Mouse (Mus musculus) liver, embryonic 16.5 days (tissue): ENCODE data around the gene Alox12b. TPM values are rescaled to one million over a fixed set of nuclear protein-coding genes. Genes with fewer than 3 reads are reported as not detected.
A peak's percentile ranks its signal among the peaks of the same experiment; 100 is the strongest.

ENCODE experiments used
- ATAC-seq: fragments of 200-750 bp; cut with Nextera tagmentation; 2 replicates; pipeline ENCODE4 v1.8.0; 2017; ENCODE audit warnings: low read depth, mild to moderate bottlenecking, moderate number of reproducible peaks, moderate library complexity
- H3K27ac ChIP-seq: fragments of 300-500 bp; sonication (generic); 2 replicates; pipeline ENCODE4 v1.5.1; 2014; ENCODE audit warnings: mild to moderate bottlenecking, low read length
- H3K27me3 ChIP-seq: fragments of 300-500 bp; sonication (generic); 2 replicates; pipeline ENCODE4 v1.6.1; 2014; ENCODE audit warnings: low read depth, low read length, mixed read lengths; ENCODE audit not compliant: control insufficient read depth, insufficient read depth
- H3K36me3 ChIP-seq: fragments of 300-500 bp; sonication (generic); 2 replicates; pipeline ENCODE4 v1.6.1; 2014; ENCODE audit warnings: mild to moderate bottlenecking; ENCODE audit not compliant: control insufficient read depth, insufficient read depth
- H3K4me1 ChIP-seq: fragments of 300-500 bp; sonication (generic); 2 replicates; pipeline ENCODE4 v1.6.1; 2014; ENCODE audit warnings: low read depth, low read length, mixed read lengths; ENCODE audit not compliant: control insufficient read depth
- H3K4me2 ChIP-seq: fragments of 300-500 bp; sonication (generic); 2 replicates; pipeline ENCODE4 v1.6.1; 2014; ENCODE audit warnings: low read depth, low read length, mixed read lengths
- H3K4me3 ChIP-seq: fragments of 300-500 bp; sonication (generic); 2 replicates; pipeline ENCODE4 v1.5.1; 2014; ENCODE audit warnings: low read depth, mild to moderate bottlenecking, low read length
- H3K9ac ChIP-seq: fragments of 300-500 bp; sonication (generic); 2 replicates; pipeline ENCODE4 v1.6.1; 2014; ENCODE audit warnings: low read depth, low read length
- H3K9me3 ChIP-seq: fragments of 300-500 bp; sonication (generic); replicated peaks from 2 replicates; pipeline ENCODE4 v1.6.1; 2016; ENCODE audit warnings: low read length; ENCODE audit not compliant: control insufficient read depth
- WGBS: fragments of 180-500 bp; shearing (Covaris S2); extraction: QIAGEN DNeasy Blood & Tissue Kit; methylation state at CpG from one replicate; pipeline ENCODE4 v1.1.7; 2014; ENCODE audit not compliant: insufficient replicate concordance; 5-methylcytosine and 5-hydroxymethylcytosine counted together
- polyA plus RNA-seq: library from polyadenylated mRNA; unstranded; fragments of >200 nt; fragmentation: Nextera tagmentation; extraction: Ambion mirVana; gene quantifications from 2 replicates; pipeline ENCODE4 v1.2.1, GENCODE M21; 2015

Gene Alox12b
- polyA plus RNA-seq, 1 experiment from 2014 or later, result not detected

GRCm38 (mm10) chr11:69126706-69127095, 30.1 kb upstream of the Alox12b start:
- WGBS, result 61% methylated on average over 2 of the region's 2 CpGs
- peaks cover 29% of the 10 kb centered on the region for H3K4me1 ChIP-seq
- peak overlapping the region; percentile 90 for H3K4me2 ChIP-seq
- no peak for ATAC-seq
- H3K36me3 ChIP-seq, result no peaks in the 10 kb centered on the region
- no peaks in the 10 kb centered on the region for H3K9me3 ChIP-seq
- peaks cover 14% of the 10 kb centered on the region for H3K27me3 ChIP-seq
- no peak overlapping the region for H3K4me3 ChIP-seq
- H3K9ac ChIP-seq, result no peak overlapping the region
- H3K27ac ChIP-seq, result no peak overlapping the region

- no peak for ATAC-seq
- H3K9ac ChIP-seq, result no peak overlapping the region
- no peak overlapping the region for H3K4me2 ChIP-seq
- no peaks in the 10 kb centered on the region; the same call in none of the 2 replicates for H3K27me3 ChIP-seq
- H3K9me3 ChIP-seq, result no peaks in the 10 kb centered on the region
- H3K27ac ChIP-seq, result no peak overlapping the region
- no peak overlapping the region for H3K4me3 ChIP-seq
- H3K4me1 ChIP-seq, result peaks cover 14% of the 10 kb centered on the region
- 37% methylated on average over 8 of the region's 8 CpGs for WGBS
- H3K36me3 ChIP-seq, result no peaks in the 10 kb centered on the region
Observed at GRCm38 (mm10) chr11:69128426-69129122, 28.2 kb upstream of the Alox12b start.

GRCm38 (mm10) chr11:69133566-69133922, 23.2 kb upstream of the Alox12b start:
- Histone ChIP-seq H3K9me3 (no peaks in the 10 kb centered on the region), H3K4me1 (peaks cover 8% of the 10 kb centered on the region), H3K36me3 (no peaks in the 10 kb centered on the region), H3K4me2 (peak overlapping the region; percentile 68), H3K4me3 (peak overlapping the region; percentile 48), H3K9ac (no peak overlapping the region), H3K27me3 (no peaks in the 10 kb centered on the region; the same call in none of the 2 replicates), H3K27ac (no peak overlapping the region)
- peak; percentile 30; the same call in 1 of the 2 replicates for ATAC-seq
- WGBS, result 38% methylated on average over 5 of the region's 5 CpGs

- 4% methylated on average over 34 of the region's 34 CpGs for WGBS
- Histone ChIP-seq H3K4me3 (peak overlapping the region; percentile 48), H3K4me1 (peaks cover 8% of the 10 kb centered on the region), H3K4me2 (peak overlapping the region; percentile 68), H3K27me3 (no peaks in the 10 kb centered on the region; the same call in 1 of the 2 replicates), H3K9ac (no peak overlapping the region; the same call in 1 of the 2 replicates), H3K36me3 (no peaks in the 10 kb centered on the region), H3K9me3 (no peaks in the 10 kb centered on the region), H3K27ac (no peak overlapping the region)
- ATAC-seq, result peak; percentile 55
Observed at GRCm38 (mm10) chr11:69133923-69134621, 22.7 kb upstream of the Alox12b start.

GRCm38 (mm10) chr11:69134622-69134968, 22.2 kb upstream of the Alox12b start:
- H3K9me3 ChIP-seq, result no peaks in the 10 kb centered on the region
- H3K9ac ChIP-seq, result no peak overlapping the region; the same call in 1 of the 2 replicates
- 44% methylated on average over 8 of the region's 8 CpGs for WGBS
- H3K4me2 ChIP-seq, result peak overlapping the region; percentile 68
- H3K4me3 ChIP-seq, result peak overlapping the region; percentile 48
- H3K36me3 ChIP-seq, result no peaks in the 10 kb centered on the region
- peaks cover 8% of the 10 kb centered on the region for H3K4me1 ChIP-seq
- H3K27me3 ChIP-seq, result no peaks in the 10 kb centered on the region; the same call in 1 of the 2 replicates
- peak; percentile 11; the same call in 1 of the 2 replicates for ATAC-seq
- no peak overlapping the region for H3K27ac ChIP-seq

- no peak overlapping the region for H3K9ac ChIP-seq
- peaks cover 8% of the 10 kb centered on the region for H3K4me1 ChIP-seq
- no peak overlapping the region for H3K4me2 ChIP-seq
- no peak overlapping the region for H3K27ac ChIP-seq
- 62% methylated on average over 6 of the region's 6 CpGs for WGBS
- H3K36me3 ChIP-seq, result no peaks in the 10 kb centered on the region
- H3K27me3 ChIP-seq, result no peaks in the 10 kb centered on the region; the same call in 1 of the 2 replicates
- H3K9me3 ChIP-seq, result no peaks in the 10 kb centered on the region
- no peak for ATAC-seq
- no peak overlapping the region for H3K4me3 ChIP-seq
Observed at GRCm38 (mm10) chr11:69135361-69135760, 21.4 kb upstream of the Alox12b start.

GRCm38 (mm10) chr11:69147546-69147945, 9.2 kb upstream of the Alox12b start:
- Histone ChIP-seq H3K4me3 (no peak overlapping the region), H3K9me3 (no peaks in the 10 kb centered on the region), H3K27ac (no peak overlapping the region), H3K4me2 (no peak overlapping the region), H3K4me1 (no peaks in the 10 kb centered on the region), H3K9ac (no peak overlapping the region), H3K27me3 (0 out of 2 replicates have a peak, but pooled peaks cover 2% of the 10 kb centered on the region), H3K36me3 (no peaks in the 10 kb centered on the region)
- ATAC-seq, result no peak
- WGBS, result 57% methylated on average over 7 of the region's 7 CpGs

- Histone ChIP-seq H3K4me3 (no peak overlapping the region), H3K9me3 (no peaks in the 10 kb centered on the region), H3K4me1 (no peaks in the 10 kb centered on the region), H3K9ac (no peak overlapping the region), H3K27ac (no peak overlapping the region), H3K36me3 (no peaks in the 10 kb centered on the region), H3K27me3 (0 out of 2 replicates have a peak, but pooled peaks cover 2% of the 10 kb centered on the region), H3K4me2 (no peak overlapping the region)
- no peak for ATAC-seq
- 66% methylated on average over 5 of the region's 5 CpGs for WGBS
Observed at GRCm38 (mm10) chr11:69148451-69148960, 8.3 kb upstream of the Alox12b start.

- ATAC-seq, result no peak
- no peaks in the 10 kb centered on the region for H3K9me3 ChIP-seq
- WGBS, result 67% methylated on average over 6 of the region's 6 CpGs
- H3K4me3 ChIP-seq, result no peak overlapping the region
- H3K4me1 ChIP-seq, result no peaks in the 10 kb centered on the region
- H3K9ac ChIP-seq, result no peak overlapping the region
- H3K36me3 ChIP-seq, result no peaks in the 10 kb centered on the region
- H3K27me3 ChIP-seq, result 0 out of 2 replicates have a peak, but pooled peaks cover 2% of the 10 kb centered on the region
- no peak overlapping the region for H3K4me2 ChIP-seq
- H3K27ac ChIP-seq, result no peak overlapping the region
Observed at GRCm38 (mm10) chr11:69149728-69150127, 7.1 kb upstream of the Alox12b start.
